Mouse (Mus musculus): ENCODE data around the gene Utp11.

Gene Utp11

DNA sequence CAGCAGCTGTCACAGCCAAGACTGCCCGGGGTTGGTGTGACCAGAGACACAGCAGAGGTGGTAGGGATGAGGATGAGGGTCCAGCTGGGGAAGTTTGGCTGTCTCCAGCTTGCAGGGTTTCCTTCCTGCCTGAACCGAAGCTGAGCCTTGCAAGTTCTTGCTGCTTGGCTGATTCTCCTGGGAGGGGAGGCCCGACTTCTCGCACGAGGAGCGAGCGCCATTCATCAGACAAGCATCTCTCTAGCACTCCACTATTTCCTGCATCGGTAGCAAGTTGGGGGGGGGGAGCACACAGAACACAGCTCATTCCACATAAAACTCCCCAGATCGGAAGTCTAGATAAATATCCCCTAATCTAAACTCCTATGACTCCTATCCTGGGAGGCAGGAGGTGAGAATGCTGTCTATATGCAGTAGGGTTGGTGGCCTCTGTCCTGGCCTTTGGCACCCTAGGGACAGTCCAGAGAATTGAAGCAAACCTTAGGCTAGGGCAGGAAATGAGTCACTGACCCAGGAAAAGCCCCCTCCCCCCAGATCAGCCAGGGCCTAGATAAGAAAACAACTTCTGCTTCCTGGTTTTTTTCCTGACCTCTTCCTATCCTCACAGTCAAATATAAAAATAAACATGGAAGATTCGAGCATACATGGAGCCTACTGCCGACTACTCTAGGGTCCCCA lies 11.5 kb upstream of the Utp11 start:
- in situ Hi-C loops (cut with MseI, MboI) = no loop called here

DNA sequence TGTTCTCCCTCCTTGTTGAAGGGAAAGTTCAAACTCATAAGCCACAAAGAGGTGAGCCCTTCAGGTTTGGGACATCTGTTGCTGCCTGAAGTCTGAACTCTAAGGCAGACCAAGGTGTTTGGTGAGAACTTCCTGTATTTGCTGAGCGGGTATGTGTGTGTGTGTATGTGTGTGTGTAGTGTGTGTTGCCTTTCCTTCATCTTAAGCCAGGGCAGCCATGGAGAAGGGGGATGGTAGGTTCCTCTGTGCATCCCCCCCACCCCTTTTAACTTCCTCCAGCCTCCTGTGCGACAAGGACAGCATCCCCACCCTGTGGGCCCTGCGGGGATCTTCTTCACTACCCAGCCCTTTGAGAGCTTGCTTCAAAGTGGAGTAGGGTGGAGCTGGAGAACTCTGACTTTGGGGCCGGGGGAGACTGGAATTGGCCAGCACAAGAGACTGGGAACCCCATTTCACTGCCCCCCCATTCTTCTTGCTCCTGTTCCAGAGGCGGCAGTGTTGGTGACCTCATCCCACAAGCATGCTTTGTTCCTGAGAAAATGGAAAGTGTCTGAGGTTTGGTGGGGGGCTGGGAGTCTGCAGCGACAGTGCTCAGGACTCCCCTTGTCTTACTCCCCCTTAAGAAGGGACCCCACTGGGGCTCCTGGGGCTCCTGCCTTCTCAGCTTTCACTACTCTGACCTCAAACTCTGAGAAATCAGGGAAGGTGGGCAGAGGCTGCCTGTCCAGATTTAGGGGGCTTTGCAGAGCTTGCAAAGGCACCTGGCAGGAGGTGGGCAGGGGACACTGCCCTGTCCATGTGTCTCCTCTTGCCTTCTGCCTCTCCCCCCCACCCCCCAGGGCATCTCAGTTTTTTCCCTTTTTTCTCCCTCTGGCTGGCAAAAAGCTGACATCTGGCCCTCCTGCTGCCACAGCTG lies 10.7 kb upstream of the Utp11 start:
- in situ Hi-C loops (cut with MseI, MboI) = no loop called here

DNA sequence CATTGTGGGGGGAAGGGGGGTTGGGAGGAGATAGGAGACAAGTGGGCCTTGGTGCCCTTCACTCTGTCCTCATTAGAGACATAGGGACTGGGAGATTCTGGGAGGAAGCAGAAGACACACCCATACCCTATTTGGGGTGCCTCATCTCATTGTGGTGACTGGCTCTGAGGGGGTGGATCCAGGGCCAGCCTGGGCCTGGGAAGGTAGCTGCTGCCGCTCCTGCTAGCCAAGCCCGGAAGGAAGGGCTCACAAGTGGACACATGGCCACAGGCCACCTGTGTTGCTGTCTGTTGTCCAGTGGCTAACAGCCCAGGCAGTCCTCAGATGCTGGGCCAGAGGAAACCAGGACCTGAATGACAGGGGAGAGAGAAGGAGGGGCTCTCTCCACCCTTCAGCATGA lies 10.0 kb upstream of the Utp11 start:
- in situ Hi-C loops (cut with MseI, MboI) = no loop called here

DNA sequence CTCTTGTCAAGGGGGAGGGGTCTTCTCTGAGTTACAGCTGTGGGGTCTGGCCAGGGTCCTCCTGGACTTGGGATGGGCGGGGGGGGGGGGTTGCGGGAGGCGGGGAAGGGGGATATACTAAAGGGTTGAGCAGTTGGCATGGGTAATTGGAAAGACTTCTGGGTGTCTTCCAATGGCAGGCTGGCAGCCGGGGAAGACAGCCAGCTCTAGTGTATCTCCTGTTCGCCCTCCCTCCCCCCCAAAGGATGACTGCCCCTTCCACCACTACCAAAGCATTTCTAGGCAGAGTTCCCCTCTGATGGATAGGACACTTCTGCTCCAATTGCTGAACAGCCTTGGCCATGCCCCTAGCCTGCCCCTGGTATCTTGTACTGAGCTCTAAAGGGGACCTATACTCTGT lies 8.5 kb upstream of the Utp11 start:
- in situ Hi-C loops (cut with MseI, MboI) = no loop called here

DNA sequence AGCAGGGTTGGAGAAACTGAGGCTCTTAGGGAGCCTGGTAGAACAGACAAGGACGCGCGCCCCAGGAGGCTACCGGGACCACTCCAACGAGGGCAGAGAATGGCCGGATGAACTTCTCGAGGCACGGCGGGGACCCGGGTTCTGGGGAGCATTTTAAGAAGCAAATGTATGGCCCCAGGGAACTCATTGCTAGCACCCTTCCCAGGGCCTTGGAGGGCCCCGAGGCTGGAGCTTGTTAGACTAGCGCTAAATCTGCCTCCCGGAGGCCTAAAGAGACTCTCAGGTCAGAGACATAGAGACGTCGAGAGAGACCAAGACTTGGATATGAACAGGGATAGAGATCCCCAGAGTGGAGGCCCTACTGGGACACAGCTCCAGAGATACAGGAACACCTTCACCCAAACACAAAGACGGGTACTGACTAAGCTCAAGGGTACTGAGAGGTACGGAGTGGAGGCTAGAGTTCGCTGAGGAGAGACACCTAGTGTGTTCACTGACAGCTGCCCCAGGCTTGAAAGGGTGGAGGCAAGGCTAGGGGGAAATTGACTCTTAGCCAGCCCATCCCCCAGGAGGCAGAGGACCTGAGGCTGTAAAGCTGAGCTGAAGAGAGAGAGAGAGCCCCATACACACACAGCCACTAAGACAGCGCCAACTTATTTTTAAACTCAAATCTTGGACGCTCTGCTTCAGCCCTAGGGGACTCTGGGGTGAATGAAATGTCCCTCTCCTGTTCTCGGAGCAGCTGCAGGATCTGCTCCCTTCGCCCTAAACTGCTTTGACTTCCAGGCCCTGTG lies 7.8 kb upstream of the Utp11 start:
- in situ Hi-C loops (cut with MseI, MboI) = no loop called here

DNA sequence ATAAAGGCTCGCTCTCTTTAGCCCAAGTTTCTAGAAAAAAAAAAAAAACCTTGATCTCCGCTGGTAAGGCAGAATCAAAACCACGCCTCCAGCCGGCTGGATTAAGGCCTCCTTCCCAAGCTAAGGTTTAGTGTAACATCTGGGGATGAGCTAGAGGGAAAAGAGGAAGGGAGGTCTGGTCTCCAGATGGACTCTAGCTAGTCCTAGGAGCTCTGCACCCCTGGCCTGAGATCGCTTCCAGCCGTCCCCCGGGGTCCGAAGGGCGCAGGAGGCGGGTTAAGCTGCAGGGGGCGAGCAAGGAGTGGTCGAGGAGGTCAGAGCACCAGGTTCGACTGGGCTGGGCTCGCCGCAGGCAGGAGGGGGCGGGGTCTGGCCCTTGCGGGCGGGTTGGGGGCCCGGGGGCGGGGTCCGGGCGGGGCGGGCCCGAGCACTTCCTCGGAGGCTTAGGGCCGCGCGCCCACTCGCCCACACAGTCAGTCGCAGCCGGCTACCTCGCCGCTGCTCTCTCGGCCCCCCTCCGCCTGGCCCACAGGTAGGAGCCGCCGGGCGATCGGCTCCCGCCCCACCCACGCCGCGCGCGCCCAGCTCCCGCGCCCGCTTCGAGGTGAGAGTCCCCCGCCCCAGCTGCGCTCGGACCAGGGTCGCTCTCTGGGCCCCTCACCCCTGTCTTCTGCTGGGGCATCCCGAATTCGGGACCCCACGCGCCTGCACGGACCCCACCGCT lies 7.0 kb upstream of the Utp11 start, which contains the start of gene Fhl3:
Gene Fhl3, plus strand, starts transcription at position 454 of the 724 bp plus-strand sequence.
- in situ Hi-C loops (cut with MseI, MboI) = no loop called here

DNA sequence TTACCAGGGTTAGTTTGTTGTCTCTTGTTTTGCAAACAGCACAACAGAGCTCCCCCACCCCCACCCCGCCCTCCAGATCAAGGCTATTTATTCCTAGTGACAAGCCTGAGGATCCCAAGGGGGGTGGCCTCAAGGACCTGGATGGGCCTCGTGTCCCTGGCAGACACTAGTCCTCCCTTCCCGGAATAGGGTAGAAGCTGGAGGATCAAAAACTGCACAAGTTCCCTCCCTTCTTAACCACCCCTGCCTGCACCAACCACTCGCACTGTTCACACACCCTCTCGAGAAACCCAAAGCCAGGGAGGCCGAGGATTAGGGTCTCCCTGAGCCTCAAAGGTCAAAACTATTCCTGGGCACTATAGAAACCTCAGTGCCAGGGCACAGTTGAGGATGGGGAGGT lies 6.4 kb upstream of the Utp11 start:
- in situ Hi-C loops (cut with MseI, MboI) = no loop called here

DNA sequence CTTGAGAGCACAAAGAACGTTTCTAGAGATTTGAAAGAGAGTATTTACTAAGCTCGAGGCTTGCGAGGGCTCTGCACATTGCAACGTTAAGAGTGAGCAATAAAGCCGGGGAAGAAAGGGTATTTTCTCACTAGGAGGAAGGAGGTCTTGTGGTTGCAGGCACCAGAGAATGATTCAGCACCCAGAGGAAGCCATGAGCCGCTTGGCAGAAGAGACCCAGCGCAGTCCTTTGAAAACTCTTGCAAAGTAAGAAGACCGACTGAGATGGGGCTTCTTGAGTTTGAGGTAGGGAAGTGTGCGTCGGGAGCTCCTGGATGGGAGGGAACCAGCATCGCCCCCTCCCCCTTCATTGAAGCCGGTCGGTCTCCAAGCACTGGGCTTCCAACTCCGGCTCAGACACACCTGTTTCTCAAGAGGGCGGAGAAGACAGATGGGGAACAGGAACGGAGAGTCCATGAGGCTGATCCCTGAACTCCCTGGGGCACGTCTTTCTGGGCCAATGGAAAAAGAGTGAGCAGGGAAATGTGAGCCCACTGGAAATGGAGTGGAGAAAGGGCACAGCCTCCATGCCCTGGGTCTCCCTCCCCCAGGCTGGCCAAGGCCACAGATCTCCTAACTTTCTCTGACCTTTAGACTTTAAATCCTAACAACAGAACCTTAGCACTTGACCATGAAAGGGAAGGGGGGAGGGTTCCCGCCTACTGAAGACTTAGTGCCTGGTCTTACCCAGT lies 2.6 kb upstream of the Utp11 start:
- in situ Hi-C loops (cut with MseI, MboI) = no loop called here

DNA sequence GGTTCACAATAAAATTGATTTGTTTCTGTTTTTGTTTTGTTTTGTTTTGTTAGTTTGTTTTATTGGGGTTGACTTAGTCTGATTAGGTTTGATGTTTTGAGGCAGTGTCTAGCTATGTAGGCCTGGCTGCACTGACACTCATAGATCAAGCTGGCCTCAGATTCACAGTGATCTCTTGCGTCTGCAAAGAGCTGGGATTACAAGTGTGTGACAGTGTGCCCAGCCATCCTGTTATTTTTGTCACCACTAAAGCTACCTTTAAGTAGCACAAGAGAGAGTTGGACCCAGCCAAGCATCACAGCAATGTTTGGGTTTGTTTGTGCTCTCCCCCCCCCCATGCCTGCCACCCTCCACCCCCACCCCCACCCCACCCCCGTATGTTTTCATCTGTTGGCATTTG lies 1.2 kb upstream of the Utp11 start:
- in situ Hi-C loops (cut with MseI, MboI) = no loop called here

DNA sequence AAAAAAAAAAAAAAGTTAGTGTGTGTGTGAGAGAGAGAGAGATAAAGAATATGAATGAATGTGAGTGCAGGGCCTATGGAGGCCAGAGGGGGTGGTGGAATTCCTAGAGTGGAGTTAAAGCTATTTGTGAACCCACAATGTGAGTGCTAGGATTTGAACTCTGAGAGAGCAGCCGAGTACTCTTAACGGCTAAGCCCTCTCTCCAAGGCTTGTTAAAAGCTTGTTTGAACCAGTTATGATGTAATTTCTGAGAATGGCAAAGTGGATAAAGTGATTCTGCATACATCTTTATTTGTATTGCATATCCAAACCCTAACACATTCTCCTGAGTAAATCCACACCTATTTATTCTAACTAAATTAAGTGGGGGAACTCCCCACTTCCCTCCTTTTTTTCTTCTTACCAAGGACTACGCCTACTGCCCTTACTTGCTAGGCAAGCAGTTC lies 961 bp downstream of the Utp11 start:
- in situ Hi-C loops (cut with MseI, MboI) = no loop called here

DNA sequence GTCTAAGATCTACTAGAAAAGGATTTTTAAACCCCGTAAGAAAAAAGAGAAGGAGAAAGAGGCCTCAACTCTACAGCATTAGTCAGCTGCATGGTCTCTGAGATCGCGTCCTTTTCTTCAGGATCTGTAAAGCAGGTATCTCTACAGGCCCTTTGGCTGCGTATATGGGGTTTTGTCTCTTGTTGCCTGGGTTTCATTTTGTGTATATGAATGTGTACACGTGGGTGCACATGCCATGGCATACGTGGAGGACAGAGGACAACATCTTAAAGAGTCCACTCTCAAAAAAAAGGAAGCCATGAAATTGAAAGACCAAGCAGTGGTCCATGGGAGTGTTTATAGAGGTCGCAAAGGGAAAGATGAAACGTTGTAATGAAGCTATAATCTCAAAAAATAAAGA lies 1.9 kb downstream of the Utp11 start:
- in situ Hi-C loops (cut with MseI, MboI) = no loop called here

DNA sequence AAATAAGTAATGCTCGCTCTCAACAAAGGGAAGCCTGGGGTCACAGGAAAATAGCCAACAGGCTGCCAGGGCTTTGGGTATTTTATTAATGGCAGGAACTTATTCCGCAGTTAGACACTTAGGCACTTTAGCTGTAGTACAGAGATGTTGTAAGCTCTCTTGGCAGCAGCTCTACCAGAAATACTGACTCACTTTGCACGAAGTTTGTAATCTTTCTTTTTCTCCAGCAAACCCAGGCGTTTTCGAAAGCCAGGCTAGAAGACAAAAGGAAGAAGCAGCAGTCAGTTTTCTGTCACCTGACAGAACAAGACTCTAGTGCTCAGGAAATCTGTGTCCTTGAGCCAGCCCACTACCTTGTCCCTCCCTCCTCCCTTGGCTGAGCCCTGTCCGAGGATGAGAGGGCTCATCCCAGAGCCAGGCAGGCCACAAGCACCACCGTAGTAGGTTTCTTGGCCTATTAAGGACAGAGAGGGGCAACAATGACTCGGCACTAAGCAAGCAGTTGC lies 7.5 kb downstream of the Utp11 start:
- in situ Hi-C loops (cut with MseI, MboI) = no loop called here

DNA sequence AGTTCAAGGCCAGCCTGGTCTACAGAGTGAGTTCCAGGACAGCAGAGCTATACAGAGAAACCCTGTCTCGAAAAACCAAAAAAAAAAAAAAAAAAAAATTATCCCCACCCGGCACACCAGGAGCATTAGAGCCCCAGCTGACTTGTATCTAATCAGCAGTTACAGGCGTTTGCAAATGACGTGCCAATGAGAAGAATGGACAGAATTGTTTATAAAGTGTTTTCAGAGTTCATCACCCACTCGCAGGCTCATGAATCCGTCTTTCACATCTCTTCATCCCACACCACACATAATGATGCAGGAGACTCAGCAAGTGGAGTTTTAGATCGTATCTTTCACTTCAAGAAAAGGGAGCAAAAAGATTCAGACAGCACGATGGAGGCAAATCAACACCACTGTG lies 7.9 kb downstream of the Utp11 start:
- in situ Hi-C loops (cut with MseI, MboI) = no loop called here

DNA sequence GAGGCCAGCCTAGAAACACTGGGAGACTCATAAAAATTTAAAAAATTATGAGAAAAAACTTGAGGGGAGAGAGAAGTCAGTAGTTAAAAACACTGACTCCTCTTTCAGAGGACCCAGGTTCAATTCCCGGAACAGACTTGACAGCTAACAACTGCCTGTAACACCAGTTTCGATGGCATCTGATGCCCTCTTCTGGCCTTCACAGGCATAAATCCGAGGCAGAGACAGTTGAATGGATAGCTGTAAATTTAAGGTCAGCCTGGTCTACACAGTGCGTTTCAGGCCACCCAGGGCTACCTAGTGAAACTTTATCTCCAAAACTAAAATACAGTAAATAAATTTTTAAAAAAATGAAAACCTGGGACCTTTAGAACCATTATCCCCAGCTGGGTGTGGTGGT lies 8.4 kb downstream of the Utp11 start:
- in situ Hi-C loops (cut with MseI, MboI) = no loop called here

DNA sequence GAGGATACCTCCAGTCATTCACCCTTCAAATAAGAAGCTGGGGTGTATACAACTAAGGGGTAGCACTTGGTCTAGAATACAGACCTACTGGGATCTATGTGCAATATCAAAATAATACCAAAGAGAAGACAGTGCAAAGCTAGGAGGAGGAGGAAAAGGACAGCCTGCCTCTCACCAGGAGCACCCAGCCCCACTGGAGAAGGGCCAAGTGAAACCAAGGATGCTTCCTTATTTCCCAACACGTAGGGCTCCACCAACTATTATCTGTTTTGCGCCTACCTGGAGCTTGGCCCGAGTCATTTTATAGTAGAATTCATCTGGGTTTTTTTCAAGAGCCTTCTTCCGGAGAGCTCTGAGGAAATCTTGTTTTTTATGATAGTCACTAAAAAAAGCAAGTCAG lies 9.9 kb downstream of the Utp11 start:
- in situ Hi-C loops (cut with MseI, MboI) = no loop called here

DNA sequence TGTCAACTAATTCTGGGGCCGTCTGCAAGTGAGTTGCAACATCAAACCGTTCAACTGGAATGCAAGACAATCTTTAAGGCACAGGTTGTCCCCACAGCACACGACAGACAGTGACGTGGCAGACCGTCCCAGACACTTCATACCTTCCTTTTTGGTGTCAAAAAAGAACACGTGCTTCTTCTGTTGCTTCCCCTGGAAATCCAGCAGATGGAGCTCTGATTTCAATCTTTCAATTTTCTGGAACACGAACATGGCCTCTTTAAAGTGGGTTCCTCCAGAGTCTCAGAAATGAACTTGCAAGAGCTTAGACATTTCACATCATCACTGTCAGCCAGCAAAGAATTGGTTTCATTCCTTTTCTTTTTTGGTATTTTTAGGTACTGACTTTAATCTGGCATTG lies 11.1 kb downstream of the Utp11 start:
- in situ Hi-C loops (cut with MseI, MboI) = no loop called here

DNA sequence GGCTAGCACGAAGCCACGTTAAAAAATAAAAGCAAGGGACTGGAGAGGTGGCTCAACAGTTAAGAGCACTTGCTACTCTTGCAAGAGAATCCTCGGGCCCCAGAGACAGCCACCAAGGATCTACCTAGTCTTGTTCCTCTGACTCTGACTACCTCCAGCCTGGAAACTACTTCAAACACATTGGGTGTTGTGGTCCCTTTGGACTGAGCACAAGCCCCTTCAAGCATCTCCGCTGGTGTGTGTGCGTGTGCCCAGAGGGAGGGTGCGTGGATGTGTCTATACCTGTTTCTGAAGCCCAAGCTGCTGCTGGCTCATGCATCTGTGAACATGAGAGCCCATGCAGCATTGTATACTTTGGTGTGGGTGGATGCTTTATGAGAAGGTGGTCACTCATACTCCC lies 17.4 kb downstream of the Utp11 start:
- in situ Hi-C loops (cut with MseI, MboI) = loop anchor here (10.0 kb wide), 2 partner anchors 441 to 741 kb away; no protein-coding TSS in a partner anchor

DNA sequence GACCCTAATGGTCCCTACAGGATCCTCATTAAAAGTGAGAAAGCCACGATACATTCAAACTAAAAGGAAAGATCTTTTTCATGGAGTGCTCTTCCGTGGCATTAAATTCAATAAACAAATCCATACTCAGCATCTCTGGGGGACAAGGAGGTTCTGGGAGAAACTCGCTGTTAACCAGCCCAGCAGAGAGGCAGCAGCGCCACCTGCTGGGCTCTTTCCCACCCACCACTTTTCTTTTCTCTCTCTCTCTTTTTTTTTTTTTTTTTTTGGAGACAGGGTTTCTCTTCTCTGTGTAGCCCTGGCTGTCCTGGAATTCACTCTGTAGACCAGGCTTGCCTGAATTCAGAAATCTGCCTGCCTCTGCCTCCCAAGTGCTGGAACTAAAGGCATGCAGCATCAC lies 18.4 kb downstream of the Utp11 start:
- in situ Hi-C loops (cut with MseI, MboI) = loop anchor here (10.0 kb wide), 2 partner anchors 440 to 740 kb away; no protein-coding TSS in a partner anchor

DNA sequence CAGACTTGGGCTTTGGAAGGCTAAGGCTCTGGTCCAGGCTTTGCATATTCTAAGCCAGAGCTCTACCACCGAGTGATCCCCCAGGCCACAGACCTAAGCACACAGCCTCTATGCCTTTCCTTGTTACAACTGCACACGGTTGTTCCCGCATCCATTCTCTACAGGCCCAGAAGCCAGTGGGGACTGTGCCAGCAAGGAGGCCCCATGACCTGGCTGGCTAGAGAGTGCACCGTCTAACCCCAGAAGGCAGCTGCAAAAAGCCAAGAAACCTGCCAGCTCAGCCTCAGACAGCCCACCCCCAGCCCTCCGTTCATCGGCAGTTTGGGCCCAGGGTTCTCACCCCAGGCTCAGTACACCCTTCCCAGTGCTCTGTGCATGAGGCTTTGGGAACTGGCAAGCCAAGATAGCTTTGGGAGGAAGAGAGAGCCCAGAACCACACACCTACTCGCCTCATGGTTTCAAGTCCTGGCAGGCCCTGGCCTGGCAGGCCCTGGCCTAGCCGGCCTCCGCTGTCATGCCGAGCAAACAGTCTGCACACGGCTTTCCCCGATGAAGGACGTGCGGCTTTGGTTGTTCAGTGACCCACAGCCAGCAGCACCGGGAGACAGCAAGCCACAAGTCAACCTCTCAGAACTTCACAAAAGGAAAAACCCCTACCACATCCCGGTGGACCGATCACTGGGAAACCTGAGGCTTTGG lies 18.9 kb downstream of the Utp11 start:
- in situ Hi-C loops (cut with MseI, MboI) = loop anchor here (10.0 to 25.0 kb wide), 5 partner anchors 287 to 740 kb away; no protein-coding TSS in a partner anchor

All from mouse trophoblast stem cell (cell line).